Mouse (Mus musculus): ENCODE measurements at regions not wholly inside any gene's neighbourhood (a gene's known extent, or its start where the extent isn't known, plus 50 kb on each side); places are given as distances from the start of the nearest gene placed in this dataset.
"Not testable (repeated sequence)": the region's sequence is repeated elsewhere in the genome, so short reads cannot be mapped to it uniquely, and the experiment has no call there.

DNA sequence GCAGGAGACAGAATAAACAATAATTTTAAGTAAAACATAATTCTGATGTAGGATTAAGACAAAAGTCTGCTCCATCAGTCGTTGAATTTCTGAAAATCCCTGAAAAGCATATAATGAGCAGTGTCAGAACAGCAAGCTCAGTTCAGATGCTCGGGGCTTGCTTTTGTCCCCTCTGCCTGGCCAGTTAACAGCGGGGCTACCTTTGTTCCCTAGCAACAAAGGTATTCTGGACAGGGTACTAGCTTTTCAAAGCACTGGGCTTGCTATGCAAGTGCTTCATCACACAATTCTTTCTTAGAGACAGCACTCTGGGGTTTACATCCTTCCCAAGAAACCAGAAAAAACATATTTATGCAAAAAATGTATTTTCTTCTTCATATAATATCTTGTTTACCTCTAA is 729.7 kb downstream of the Crisp4 start:
- peak; percentile 61 for DNase-seq (ENCODE audit: low read depth)
- TF ChIP-seq CTCF (IDR thresholded peaks at IDR 0.05; ENCODE audit: borderline replicate concordance, extremely low read depth, insufficient read depth, insufficient read length) (no peak), POLR2A (IDR thresholded peaks at IDR 0.05; ENCODE audit: borderline replicate concordance, extremely low read depth, insufficient read depth, insufficient read length, poor library complexity, severe bottlenecking) (no peak)

DNA sequence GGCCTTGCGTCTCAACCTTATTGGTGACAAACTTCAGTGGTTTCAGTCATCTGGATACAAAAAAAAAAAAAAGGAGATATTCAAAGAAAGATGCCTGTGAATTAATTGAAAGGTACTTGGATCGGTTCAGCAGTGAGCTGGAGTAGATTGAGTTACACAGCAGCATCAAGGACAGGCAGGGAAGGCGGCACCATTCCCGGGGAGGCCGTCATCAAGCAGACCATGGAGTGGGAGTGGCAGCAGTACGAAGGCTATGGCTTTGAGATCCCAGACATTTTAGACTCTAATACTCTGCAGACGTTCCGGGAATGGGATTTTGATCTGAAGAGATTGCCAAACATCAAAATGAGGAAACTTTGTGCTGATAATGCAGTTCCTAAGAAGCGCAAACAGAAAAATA is 750.8 kb downstream of the Crisp4 start:
- DNase-seq (ENCODE audit: low read depth): no peak
- TF ChIP-seq POLR2A (IDR thresholded peaks at IDR 0.05; ENCODE audit: borderline replicate concordance, extremely low read depth, insufficient read depth, insufficient read length, poor library complexity, severe bottlenecking) (no peak), CTCF (IDR thresholded peaks at IDR 0.05; ENCODE audit: borderline replicate concordance, extremely low read depth, insufficient read depth, insufficient read length) (no peak)

DNA sequence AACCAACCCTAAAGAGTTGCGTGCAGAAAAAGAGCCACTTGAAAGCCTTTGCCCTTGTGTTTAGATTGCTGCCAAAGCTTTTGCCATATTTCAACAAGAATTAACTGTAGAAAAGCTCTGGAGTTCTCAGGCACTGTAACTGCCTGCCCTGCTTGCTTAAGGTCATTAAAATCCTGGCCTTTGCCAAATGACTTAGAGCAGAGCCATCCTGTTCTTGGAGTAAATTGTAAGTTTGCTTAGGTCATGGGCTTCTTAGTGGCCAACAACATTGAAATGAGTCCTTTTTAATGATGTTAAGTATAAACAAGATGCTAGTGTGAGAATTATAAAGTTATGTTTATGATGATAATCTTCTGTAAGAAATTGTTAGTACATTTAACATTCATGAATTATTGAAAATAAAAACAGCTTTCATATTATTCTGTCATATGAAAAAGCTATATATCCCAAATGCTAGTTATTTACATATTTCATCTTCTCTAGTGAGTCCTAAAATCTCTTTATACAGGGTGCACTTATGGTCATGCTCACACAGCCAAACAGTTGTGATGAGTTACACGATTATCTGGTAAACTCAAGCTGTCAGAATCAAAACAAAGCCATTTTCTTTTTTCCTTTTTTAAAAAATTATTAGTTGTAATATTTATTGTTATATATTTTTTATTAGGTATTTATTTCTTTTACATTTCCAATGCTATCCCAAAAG is 753.4 kb downstream of the Crisp4 start:
- DNase-seq (ENCODE audit: low read depth): no peak
- TF ChIP-seq CTCF (IDR thresholded peaks at IDR 0.05; ENCODE audit: borderline replicate concordance, extremely low read depth, insufficient read depth, insufficient read length) (no peak), POLR2A (IDR thresholded peaks at IDR 0.05; ENCODE audit: borderline replicate concordance, extremely low read depth, insufficient read depth, insufficient read length, poor library complexity, severe bottlenecking) (no peak)

DNA sequence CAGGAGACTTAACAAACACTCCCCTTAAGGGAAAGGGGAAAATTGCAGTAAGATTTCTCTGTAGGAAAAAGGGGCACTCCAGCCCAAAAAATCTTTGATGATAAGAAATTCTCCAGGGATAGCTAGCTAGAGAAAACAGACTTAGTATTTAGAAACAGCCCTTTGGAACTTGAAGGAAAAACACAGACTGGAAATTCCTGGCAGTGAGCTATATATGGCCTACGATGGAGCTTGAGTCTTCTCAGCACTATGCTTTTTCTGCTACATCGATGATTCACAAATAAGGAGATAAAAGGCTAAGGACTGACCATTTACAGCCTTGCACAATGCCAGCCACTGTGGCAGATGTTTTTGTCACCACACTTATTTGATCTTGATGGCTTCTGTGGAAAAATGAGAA is 768.1 kb downstream of the Crisp4 start:
- TF ChIP-seq CTCF (IDR thresholded peaks at IDR 0.05; ENCODE audit: borderline replicate concordance, extremely low read depth, insufficient read depth, insufficient read length) (no peak), POLR2A (IDR thresholded peaks at IDR 0.05; ENCODE audit: borderline replicate concordance, extremely low read depth, insufficient read depth, insufficient read length, poor library complexity, severe bottlenecking) (no peak)
- DNase-seq (ENCODE audit: low read depth): peak; percentile 21

DNA sequence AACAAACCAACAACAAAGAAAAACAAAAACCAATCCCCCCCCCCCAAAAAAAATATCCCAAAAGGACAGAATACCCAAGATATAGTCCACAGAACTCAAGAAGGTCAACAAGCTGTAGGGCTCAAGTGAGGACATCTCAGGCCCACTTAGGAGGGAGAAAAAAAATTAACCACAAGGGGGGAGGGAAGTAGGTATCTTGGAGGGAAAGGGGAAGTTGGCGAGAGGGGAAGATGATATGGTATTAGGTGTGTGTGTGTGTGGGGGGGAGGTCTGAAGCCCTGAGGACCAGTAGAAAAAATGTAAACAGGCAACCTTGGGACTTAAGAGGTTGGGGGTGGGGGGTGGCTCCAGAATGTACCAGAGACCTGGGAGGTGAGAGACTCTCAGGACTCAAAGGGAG is 797.4 kb downstream of the Crisp4 start:
- TF ChIP-seq CTCF (IDR thresholded peaks at IDR 0.05; ENCODE audit: borderline replicate concordance, extremely low read depth, insufficient read depth, insufficient read length) (no peak), POLR2A (IDR thresholded peaks at IDR 0.05; ENCODE audit: borderline replicate concordance, extremely low read depth, insufficient read depth, insufficient read length, poor library complexity, severe bottlenecking) (no peak)
- no peak for DNase-seq (ENCODE audit: low read depth)

DNA sequence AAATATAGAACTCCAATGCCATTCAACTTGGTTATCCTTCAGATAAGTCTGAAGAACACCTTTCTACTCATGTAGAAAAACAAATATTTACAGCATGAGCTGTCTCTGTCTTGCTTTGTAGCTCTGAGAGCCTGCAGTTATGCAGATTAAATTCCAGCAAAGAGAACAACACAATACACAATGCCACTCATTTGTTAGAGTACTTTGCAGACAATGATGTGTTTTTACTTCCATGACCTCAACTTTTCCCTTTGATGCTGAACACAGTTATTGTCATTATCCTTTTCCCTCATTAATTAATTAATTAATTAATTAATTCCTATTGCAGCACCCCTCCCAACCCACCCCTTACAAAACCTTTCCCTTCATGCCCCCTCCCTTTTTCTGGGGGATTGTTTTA is 807.9 kb downstream of the Crisp4 start:
- no peak for TF ChIP-seq POLR2A (IDR thresholded peaks at IDR 0.05; ENCODE audit: borderline replicate concordance, extremely low read depth, insufficient read depth, insufficient read length, poor library complexity, severe bottlenecking)
- TF ChIP-seq CTCF (IDR thresholded peaks at IDR 0.05; ENCODE audit: borderline replicate concordance, extremely low read depth, insufficient read depth, insufficient read length): no peak

DNA sequence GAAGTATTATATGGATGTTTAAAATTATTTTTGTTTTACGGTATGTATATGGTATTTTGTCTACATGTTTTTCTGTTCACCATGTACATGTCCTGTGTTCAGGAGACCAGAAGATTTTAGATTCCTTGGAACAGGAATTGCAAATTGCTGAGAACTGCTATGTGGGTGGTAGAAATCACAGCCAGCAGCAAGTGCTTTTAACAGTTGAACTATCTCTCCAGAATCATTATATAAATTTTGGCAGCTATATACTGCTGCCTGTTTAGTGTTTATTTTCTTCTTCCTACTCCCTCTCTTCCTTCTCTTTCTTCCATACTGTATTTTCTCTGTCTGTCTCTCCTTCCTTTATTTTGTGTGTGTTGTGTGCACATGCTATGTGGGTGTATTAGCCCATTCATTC is 834.3 kb downstream of the Crisp4 start:
- not testable (repeated sequence) for DNase-seq (ENCODE audit: low read depth)

More for the DNA sequence above, 807.9 kb downstream of the Crisp4 start:
- no peak for DNase-seq (ENCODE audit: low read depth)

DNA sequence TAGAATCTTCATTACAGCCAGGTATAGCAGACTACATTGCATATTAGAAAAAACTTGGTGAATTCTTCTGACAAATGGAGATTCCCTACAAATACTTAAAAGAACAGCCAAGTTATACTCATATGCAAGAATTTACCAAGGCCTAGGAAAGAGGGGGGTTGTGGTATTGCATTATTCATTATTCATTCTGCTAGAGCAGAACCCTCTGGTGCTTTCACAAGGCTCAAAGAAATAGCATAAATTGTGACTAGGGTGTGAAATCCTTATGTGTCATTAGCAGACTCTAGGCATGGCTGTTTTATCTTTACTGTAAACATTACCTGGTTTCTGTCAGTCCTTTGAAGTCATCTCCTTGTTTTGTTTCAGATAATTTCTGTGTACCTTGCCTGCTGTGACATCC is 835.8 kb downstream of the Crisp4 start:
- peak; percentile 29 for DNase-seq (ENCODE audit: low read depth)
